Mouse (Mus musculus) adrenal gland, adult 18-20 months (tissue): ENCODE measurements around the gene Tacstd2. TPM values are rescaled to one million over a fixed set of nuclear protein-coding genes. Genes with fewer than 3 reads are reported as not detected.
"Not testable (repeated sequence)": the region's sequence is repeated elsewhere in the genome, so short reads cannot be mapped to it uniquely, and the experiment has no call there.

Source experiments
- DNase-seq, 2 experiments: peaks; one replicate each; pipeline ENCODE4 v3.0.0; 2021 to 2022; ENCODE audit warnings: low spot score in 2 of 2
- long read RNA-seq, 2 experiments: library from polyadenylated mRNA; stranded (forward); transcript quantifications; one replicate each; pipeline ENCODE4 v2.0.0; 2021
- total RNA-seq, 2 experiments: library from RNA; stranded (reverse); gene quantifications; 1 replicate in 1 of 2; 2 replicates in 1 of 2; pipeline ENCODE4 v1.2.3; 2021

Gene Tacstd2
- not detected for total RNA-seq
- long read RNA-seq, experiment 1 = 0 reads
- long read RNA-seq, experiment 2 = 0 reads

- DNase-seq = no peak
These were observed at the start of gene Tacstd2 for GRCm38 (mm10) chr6:67535777-67536054. Gene Tacstd2 (minus strand): TSS chr6:67535796.

GRCm38 (mm10) chr6:67566270-67566669 lies 30.7 kb upstream of the Tacstd2 start:
- no peak for DNase-seq

- DNase-seq = no peak
These were observed 19.8 kb upstream of the Tacstd2 start for GRCm38 (mm10) chr6:67555376-67555775.

GRCm38 (mm10) chr6:67549550-67549949 lies 14.0 kb upstream of the Tacstd2 start:
- peak in 1 of 2 experiments; percentile 15 for DNase-seq

GRCm38 (mm10) chr6:67535005-67535776 lies 405 bp downstream of the Tacstd2 start:
- no peak for DNase-seq

- no peak for DNase-seq
These were observed 1.2 kb downstream of the Tacstd2 start for GRCm38 (mm10) chr6:67534191-67535004.

GRCm38 (mm10) chr6:67532665-67533440 lies 2.7 kb downstream of the Tacstd2 start:
- DNase-seq = no peak

- no peak for DNase-seq
These were observed 3.8 kb downstream of the Tacstd2 start for GRCm38 (mm10) chr6:67531822-67532162.

- DNase-seq = no peak
These were observed 4.4 kb downstream of the Tacstd2 start for GRCm38 (mm10) chr6:67530992-67531821.

GRCm38 (mm10) chr6:67526356-67526755 lies 9.2 kb downstream of the Tacstd2 start:
- DNase-seq = no peak

GRCm38 (mm10) chr6:67510752-67511151 lies 24.8 kb downstream of the Tacstd2 start:
- DNase-seq = peak; percentile 41 to 45

- DNase-seq = not testable (repeated sequence)
These were observed 33.7 kb downstream of the Tacstd2 start for GRCm38 (mm10) chr6:67501938-67502337.

- peak; percentile 26 to 36 for DNase-seq
These were observed 43.8 kb downstream of the Tacstd2 start, which contains the start of gene Il23r for GRCm38 (mm10) chr6:67491755-67492154. Gene Il23r (minus strand): TSS chr6:67491855.

Other genes starting within 250 kb of the Tacstd2 start
- gene Il12rb2, start 159.6 kb downstream of the Tacstd2 start, total RNA-seq = under 1 TPM; 0.20 to 0.35 TPM
- gene Il23r, start 43.9 kb downstream of the Tacstd2 start, total RNA-seq = 10 to 100 TPM; 17.7 to 24.0 TPM